Mouse (Mus musculus) colon, adult 2 months (tissue): ENCODE measurements around the gene H2-Q4. TPM values are rescaled to one million over a fixed set of nuclear protein-coding genes. Genes with fewer than 3 reads are reported as not detected.

Experiments used
- polyA plus RNA-seq: library from polyadenylated mRNA; depleted of rRNA; stranded (reverse); fragments of >200 nt; gene quantifications from 2 replicates; pipeline ENCODE4 v1.2.3, GENCODE M21; 2012; rRNA removed

Gene H2-Q4
- 71.8 and 75.3 TPM in 2 replicates for polyA plus RNA-seq

GRCm38 (mm10) chr17:35379369-35379728 lies at the start of gene H2-Q4:
Gene H2-Q4, plus strand, starts transcription at chr17:35379617.

DNA sequence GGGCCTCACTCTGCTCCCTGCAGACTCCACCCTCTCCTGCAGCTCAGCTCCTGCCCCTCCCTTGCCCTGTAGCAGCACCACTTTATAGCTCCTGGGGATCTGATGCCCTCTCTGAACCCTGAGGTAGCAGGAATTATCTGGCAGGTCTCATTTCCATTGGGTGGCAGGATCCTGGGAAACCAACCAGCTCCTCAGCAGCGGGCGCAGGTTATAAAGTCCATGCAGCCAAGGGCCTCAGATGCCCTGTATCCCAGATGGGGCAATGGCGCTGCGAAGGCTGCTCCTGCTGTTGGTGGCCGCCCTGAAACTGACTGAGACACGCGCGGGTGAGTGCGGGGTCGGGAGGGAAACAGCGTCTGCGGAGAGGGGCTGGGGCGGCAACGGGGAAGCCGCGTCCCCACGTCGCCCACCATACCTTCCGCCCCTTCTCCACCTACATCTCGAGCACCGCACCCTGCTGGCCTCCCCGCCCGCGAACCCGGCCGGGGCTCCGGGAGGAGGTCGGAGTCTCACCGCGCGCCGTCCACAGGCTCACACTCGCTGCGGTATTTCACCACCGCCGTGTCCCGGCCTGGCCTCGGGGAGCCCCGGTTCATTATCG lies 37.2 kb upstream of the H2-Q4 start, which contains the start of gene H2-Q2:
Gene H2-Q2 (plus strand): TSS at position 172 of the 601 bp plus-strand sequence.

GRCm38 (mm10) chr17:35424624-35425416 lies 45.4 kb downstream of the H2-Q4 start, which contains the start of gene H2-Q6:
Gene H2-Q6, plus strand, starts transcription at chr17:35424850.

Other genes starting within 250 kb of the H2-Q4 start
- 0.12 and 0.19 TPM in 2 replicates for gene Apom, start 247.6 kb upstream of the H2-Q4 start, polyA plus RNA-seq
- 221 and 228 TPM in 2 replicates for gene Bag6, start 244.4 kb upstream of the H2-Q4 start, polyA plus RNA-seq
- gene Prrc2a, start 214.7 kb upstream of the H2-Q4 start, polyA plus RNA-seq, result 341 and 379 TPM in 2 replicates
- 1.6 and 2.5 TPM in 2 replicates for gene Aif1, start 203.5 kb upstream of the H2-Q4 start, polyA plus RNA-seq
- 8.1 and 10.4 TPM in 2 replicates for gene Lst1, start 191.2 kb upstream of the H2-Q4 start, polyA plus RNA-seq
- 20.1 and 22.9 TPM in 2 replicates for gene Ltb, start 185.2 kb upstream of the H2-Q4 start, polyA plus RNA-seq
- 1.3 TPM in 2 replicates for gene Tnf, start 177.6 kb upstream of the H2-Q4 start, polyA plus RNA-seq
- gene Lta, start 174.3 kb upstream of the H2-Q4 start, polyA plus RNA-seq, result 1.4 and 1.8 TPM in 2 replicates
- not detected in 2 replicates for gene Gm16181, start 158.8 kb upstream of the H2-Q4 start, polyA plus RNA-seq
- gene Atp6v1g2, start 146.0 kb upstream of the H2-Q4 start, polyA plus RNA-seq, result 4.6 and 5.1 TPM in 2 replicates
- 28.9 and 34.5 TPM in 2 replicates for gene Nfkbil1, start 143.8 kb upstream of the H2-Q4 start, polyA plus RNA-seq
- gene Ddx39b, start 137.9 kb upstream of the H2-Q4 start, polyA plus RNA-seq, result 211 and 238 TPM in 2 replicates
- 837 and 1,001 TPM in 2 replicates for gene H2-D1, start 116.9 kb upstream of the H2-Q4 start, polyA plus RNA-seq
- gene H2-Q1, start 59.2 kb upstream of the H2-Q4 start, polyA plus RNA-seq, result 5.1 and 9.8 TPM in 2 replicates
- 95.5 and 141 TPM in 2 replicates for gene H2-Q2, start 37.4 kb upstream of the H2-Q4 start, polyA plus RNA-seq
- 18.5 and 18.8 TPM in 2 replicates for gene H2-Q6, start 45.2 kb downstream of the H2-Q4 start, polyA plus RNA-seq
- 50.6 and 57.2 TPM in 2 replicates for gene H2-Q7, start 59.5 kb downstream of the H2-Q4 start, polyA plus RNA-seq
- gene H2-Q10, start 90.5 kb downstream of the H2-Q4 start, polyA plus RNA-seq, result 8.0 and 8.1 TPM in 2 replicates
- gene Pou5f1, start 126.4 kb downstream of the H2-Q4 start, polyA plus RNA-seq, result not detected in 2 replicates
- 16.9 and 18.7 TPM in 2 replicates for gene Tcf19, start 137.2 kb downstream of the H2-Q4 start, polyA plus RNA-seq
- gene Cchcr1, start 137.5 kb downstream of the H2-Q4 start, polyA plus RNA-seq, result 12.2 and 13.5 TPM in 2 replicates
- 0.14 and 0.29 TPM in 2 replicates for gene Psors1c2, start 153.6 kb downstream of the H2-Q4 start, polyA plus RNA-seq
- 1.9 and 2.1 TPM in 2 replicates for gene Cdsn, start 172.5 kb downstream of the H2-Q4 start, polyA plus RNA-seq
- gene 2300002M23Rik, start 187.8 kb downstream of the H2-Q4 start, polyA plus RNA-seq, result not detected in 2 replicates
- not detected in 2 replicates for gene Sfta2, start 221.9 kb downstream of the H2-Q4 start, polyA plus RNA-seq
- gene Gm9573, start 247.0 kb downstream of the H2-Q4 start, polyA plus RNA-seq, result not detected in 2 replicates